Mouse (Mus musculus) MEL (cell line): ENCODE results near the gene Gm10073. TPM values are rescaled to one million over a fixed set of nuclear protein-coding genes. Genes with fewer than 3 reads are reported as not detected.

Experiments used
- DNase-seq: peaks from one replicate; pipeline ENCODE4 v3.0.0; 2011; ENCODE audit warnings: low read depth, low spot score
- H3K27ac ChIP-seq: 2 replicates; pipeline ENCODE4 v1.5.1; 2012; ENCODE audit warnings: low read depth, mild to moderate bottlenecking, control low read depth, low read length, moderate library complexity; ENCODE audit not compliant: control insufficient read depth
- H3K27me3 ChIP-seq, 2 experiments: fragments of 150-350 bp in 1 of 2; sonication (generic) in 1 of 2; 2 replicates each; pipeline ENCODE4 v1.6.1; 2012; ENCODE audit warnings: low read length in 2 of 2, mild to moderate bottlenecking in 2 of 2, improper control_type of control experiment in 1 of 2, moderate library complexity in 1 of 2; ENCODE audit not compliant: insufficient read depth in 2 of 2, control insufficient read depth in 1 of 2
- H3K36me3 ChIP-seq, 2 experiments: 2 replicates each; pipeline ENCODE4 v1.6.1; 2012 to 2014; ENCODE audit warnings: low read length in 2 of 2, improper control_type of control experiment in 1 of 2, inconsistent platforms in 1 of 2, mild to moderate bottlenecking in 1 of 2; ENCODE audit not compliant: insufficient read depth in 2 of 2, control insufficient read depth in 1 of 2
- H3K4me1 ChIP-seq, 2 experiments: fragments of 150-350 bp in 1 of 2; sonication (generic) in 1 of 2; 2 replicates each; pipeline ENCODE4 v1.6.1; 2012; ENCODE audit warnings: low read length in 2 of 2, improper control_type of control experiment in 1 of 2, mild to moderate bottlenecking in 1 of 2; ENCODE audit not compliant: insufficient read depth in 2 of 2, control insufficient read depth in 1 of 2
- H3K4me3 ChIP-seq, 2 experiments: fragments of 150-350 bp in 1 of 2; sonication (generic) in 1 of 2; 2 replicates each; pipeline ENCODE4 v1.5.1; 2012; ENCODE audit warnings: low read depth in 2 of 2, low read length in 2 of 2, mild to moderate bottlenecking in 2 of 2, moderate library complexity in 2 of 2, control low read depth in 1 of 2, improper control_type of control experiment in 1 of 2; ENCODE audit not compliant: control insufficient read depth in 1 of 2, insufficient read depth in 1 of 2
- H3K79me2 ChIP-seq: 2 replicates; pipeline ENCODE4 v1.6.1; 2012; ENCODE audit warnings: mild to moderate bottlenecking, low read length, moderate library complexity; ENCODE audit not compliant: control insufficient read depth, poor library complexity, insufficient read depth
- H3K9ac ChIP-seq: 2 replicates; pipeline ENCODE4 v1.6.1; 2012; ENCODE audit warnings: low read depth, mild to moderate bottlenecking, control low read depth, low read length, moderate library complexity; ENCODE audit not compliant: control insufficient read depth, poor library complexity, severe bottlenecking
- H3K9me3 ChIP-seq: fragments of 150-350 bp; sonication (generic); replicated peaks from 2 replicates; pipeline ENCODE4 v1.6.1; 2012; ENCODE audit warnings: mild to moderate bottlenecking, low read length, improper control_type of control experiment, moderate library complexity; ENCODE audit not compliant: insufficient read depth
- CHD2 ChIP-seq: IDR thresholded peaks from 2 replicates; pipeline ENCODE4 v1.6.1; 2011; ENCODE audit warnings: low read length, improper control_type of control experiment
- CTCF ChIP-seq, 3 experiments: IDR thresholded peaks in 2 of 3; conservative IDR thresholded peaks in 1 of 3; 2 replicates each; pipeline ENCODE4 v1.5.1; 2011 to 2012; ENCODE audit warnings: low read length in 3 of 3, low read depth in 2 of 3, mild to moderate bottlenecking in 2 of 3, improper control_type of control experiment in 1 of 3, inconsistent platforms in 1 of 3, mixed read lengths in 1 of 3, moderate library complexity in 1 of 3; ENCODE audit not compliant: control insufficient read depth in 1 of 3, insufficient read depth in 1 of 3, poor library complexity in 1 of 3, severe bottlenecking in 1 of 3
- E2F4 ChIP-seq: IDR thresholded peaks from 2 replicates; pipeline ENCODE4 v1.6.1; 2011; ENCODE audit warnings: low read depth, low read length, improper control_type of control experiment, borderline replicate concordance
- JUND ChIP-seq: IDR thresholded peaks from 2 replicates; pipeline ENCODE4 v1.6.1; 2011; ENCODE audit warnings: low read depth, mild to moderate bottlenecking, improper control_type of control experiment, low read length
- MXI1 ChIP-seq: IDR thresholded peaks from 2 replicates; pipeline ENCODE4 v1.6.1; 2011; ENCODE audit warnings: mild to moderate bottlenecking, low read depth, low read length, improper control_type of control experiment
- NELFE ChIP-seq: IDR thresholded peaks from 2 replicates; pipeline ENCODE4 v1.6.1; 2011; ENCODE audit warnings: low read depth, low read length, improper control_type of control experiment
- POLR2AphosphoS2 ChIP-seq: IDR thresholded peaks from 2 replicates; pipeline ENCODE4 v1.6.1; 2011; ENCODE audit warnings: low read length, improper control_type of control experiment
- RAD21 ChIP-seq: IDR thresholded peaks from 2 replicates; pipeline ENCODE4 v1.6.1; 2011; ENCODE audit warnings: mild to moderate bottlenecking, low read depth, low read length, improper control_type of control experiment
- SIN3A ChIP-seq: IDR thresholded peaks from 2 replicates; pipeline ENCODE4 v1.6.1; 2012; ENCODE audit warnings: low read length, improper control_type of control experiment, inconsistent platforms
- SMC3 ChIP-seq: IDR thresholded peaks from 2 replicates; pipeline ENCODE4 v1.6.1; 2011; ENCODE audit warnings: low read depth, low read length, improper control_type of control experiment
- TCF12 ChIP-seq: IDR thresholded peaks from 2 replicates; pipeline ENCODE4 v1.6.1; 2014; ENCODE audit warnings: low read depth, mild to moderate bottlenecking, inconsistent platforms, low read length, improper control_type of control experiment, moderate library complexity
- USF1 ChIP-seq: IDR thresholded peaks from 2 replicates; pipeline ENCODE4 v1.6.1; 2014; ENCODE audit warnings: low read depth, mild to moderate bottlenecking, inconsistent platforms, low read length, improper control_type of control experiment, moderate library complexity
- USF2 ChIP-seq, 2 experiments: IDR thresholded peaks; 2 replicates each; pipeline ENCODE4 v1.6.1; 2011 to 2012; ENCODE audit warnings: improper control_type of control experiment in 2 of 2, low read length in 2 of 2, borderline replicate concordance in 1 of 2, inconsistent platforms in 1 of 2, low read depth in 1 of 2, mild to moderate bottlenecking in 1 of 2; ENCODE audit not compliant: insufficient read depth in 1 of 2
- ZC3H11A ChIP-seq: IDR thresholded peaks from 2 replicates; pipeline ENCODE4 v1.6.1; 2012; ENCODE audit warnings: low read depth, mild to moderate bottlenecking, inconsistent platforms, low read length, improper control_type of control experiment
- ZMIZ1 ChIP-seq: IDR thresholded peaks from 2 replicates; pipeline ENCODE4 v1.6.1; 2012; ENCODE audit warnings: low read depth, mild to moderate bottlenecking, inconsistent platforms, low read length, improper control_type of control experiment, moderate library complexity
- ZNF384 ChIP-seq: IDR thresholded peaks from 2 replicates; pipeline ENCODE4 v1.6.1; 2012; ENCODE audit warnings: low read depth, mild to moderate bottlenecking, inconsistent platforms, low read length, improper control_type of control experiment
- polyA plus RNA-seq, 2 experiments: library from polyadenylated mRNA; stranded (reverse) in 1 of 2; unstranded in 1 of 2; fragments of >175 nt in 1 of 2; fragments of >200 nt in 1 of 2; gene quantifications; 2 replicates each; pipeline versions ENCODE4 v1.2.1 to v1.2.4; 2012; ENCODE audit warnings: low replicate concordance in 2 of 2, low read depth in 1 of 2; ENCODE audit not compliant: insufficient read length in 2 of 2, insufficient read depth in 1 of 2, missing spikeins in 1 of 2
- total RNA-seq: library from RNA; depleted of rRNA; stranded (reverse); fragments of 300-350 nt; gene quantifications from 2 replicates; pipeline ENCODE4 v1.2.3, GENCODE M21; 2012

The Gm10073 gene
- total and polyA plus RNA-seq, 3 experiments, result 71.2 to 188 TPM; not detected in 1

DNA sequence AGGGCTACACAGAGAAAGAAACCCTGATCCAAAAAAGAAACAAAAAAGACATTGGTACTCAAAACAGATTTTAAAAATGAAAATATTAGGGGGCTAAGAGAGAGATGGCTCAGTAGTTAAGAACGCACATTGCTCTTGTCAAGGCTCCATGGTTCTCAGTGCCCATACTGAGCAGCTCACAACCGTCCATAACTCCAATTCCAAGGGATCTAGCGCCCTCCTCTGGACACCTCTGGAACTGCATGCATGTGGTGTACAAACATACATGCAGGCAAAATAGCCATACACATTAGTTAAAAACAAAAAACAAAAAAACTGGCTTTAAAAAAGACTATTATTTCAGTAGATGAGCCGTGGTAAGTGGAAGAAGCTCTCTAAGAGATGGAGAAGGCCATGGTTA is 42.7 kb downstream of the Gm10073 start:
- Histone ChIP-seq H3K36me3 (no peaks in the 10 kb centered on the region), H3K79me2 (no peaks in the 10 kb centered on the region), H3K4me3 (no peak overlapping the region), H3K9ac (no peak overlapping the region), H3K27ac (no peak overlapping the region), H3K4me1 (no peaks in the 10 kb centered on the region), H3K9me3 (no peaks in the 10 kb centered on the region), H3K27me3 (no peaks in the 10 kb centered on the region)
- DNase-seq, result peak; percentile 28
- TF ChIP-seq JUND (no peak), E2F4 (no peak), ZNF384 (no peak), SIN3A (no peak), CTCF (IDR thresholded peaks at IDR 0.05 in 2 of 3, conservative IDR thresholded peaks at IDR 0.05 in 1 of 3; ENCODE audit: control insufficient read depth in 1 of 3, insufficient read depth in 1 of 3, low read depth in 2 of 3, low read length in 3 of 3, poor library complexity in 1 of 3, severe bottlenecking in 1 of 3) (peak; percentile 57 to 75 (median 67)), USF1 (no peak), ZMIZ1 (no peak), SMC3 (peak; percentile 43; the same call in 1 of the 2 replicates), ZC3H11A (0 out of 2 replicates have a peak, but pooled peaks have one; percentile 7), RAD21 (peak; percentile 51), POLR2AphosphoS2 (no peak), NELFE (no peak), TCF12 (no peak), USF2 (IDR thresholded peaks at IDR 0.05; ENCODE audit: borderline replicate concordance in 1 of 2, insufficient read depth in 1 of 2, low read depth in 1 of 2, low read length in 2 of 2) (no peak), MXI1 (no peak), CHD2 (no peak)

DNA sequence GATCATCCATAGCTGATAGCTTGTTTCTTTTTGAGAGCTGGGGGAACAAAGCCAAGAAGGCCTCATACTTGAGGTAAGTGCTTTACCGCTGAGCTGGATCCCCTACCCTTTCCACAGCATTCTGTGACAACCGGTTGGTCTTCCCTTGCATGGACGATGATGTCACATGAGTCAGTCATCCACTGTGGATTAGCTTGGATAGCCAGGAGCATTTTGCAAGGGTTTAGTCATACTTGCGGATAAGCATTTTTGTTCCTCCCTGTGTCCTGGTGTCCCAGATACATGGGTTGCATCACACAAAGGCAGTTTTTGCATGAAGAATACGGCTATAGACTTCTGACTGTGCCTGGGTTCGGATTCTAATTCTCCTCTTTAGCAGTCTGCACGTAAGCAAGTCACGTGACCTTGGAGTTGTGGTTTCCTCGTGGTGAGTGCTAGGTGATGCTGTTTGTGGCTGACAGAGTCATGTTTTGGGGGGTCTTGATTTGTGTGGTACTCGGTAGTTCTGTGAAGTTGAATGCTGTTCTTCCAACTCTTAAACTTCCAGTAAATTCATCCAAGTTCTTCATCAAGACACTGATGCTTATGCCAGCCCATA is 43.3 kb downstream of the Gm10073 start:
- no peaks in the 10 kb centered on the region for H3K36me3 ChIP-seq
- H3K27me3 ChIP-seq, result no peaks in the 10 kb centered on the region
- no peaks in the 10 kb centered on the region for H3K79me2 ChIP-seq
- H3K4me1 ChIP-seq, result no peaks in the 10 kb centered on the region
- no peak overlapping the region for H3K27ac ChIP-seq
- no peak overlapping the region for H3K4me3 ChIP-seq
- no peak for DNase-seq
- 0 out of 2 replicates have a peak, but pooled peaks have one; percentile 22 for TF ChIP-seq USF1
- TF ChIP-seq TCF12, result no peak
- no peaks in the 10 kb centered on the region for H3K9me3 ChIP-seq
- H3K9ac ChIP-seq, result no peak overlapping the region
